Mouse (Mus musculus) heart, embryonic 13.5 days (tissue): ENCODE measurements around the gene Stub1. TPM values are rescaled to one million over a fixed set of nuclear protein-coding genes. Genes with fewer than 3 reads are reported as not detected.

Experiments used
- ATAC-seq: fragments of 200-750 bp; cut with Nextera tagmentation; 2 replicates; pipeline ENCODE4 v1.8.0; 2017; ENCODE audit warnings: moderate TSS enrichment; ENCODE audit not compliant: insufficient number of reproducible peaks, low FRiP score, low TSS enrichment; ENCODE audit errors: extremely low read depth
- H3K27ac ChIP-seq: fragments of 300-500 bp; sonication (generic); replicated peaks from 2 replicates; pipeline ENCODE4 v1.5.1; 2015; ENCODE audit warnings: moderate library complexity, mild to moderate bottlenecking, inconsistent platforms
- H3K27me3 ChIP-seq: fragments of 300-500 bp; sonication (generic); replicated peaks from 2 replicates; pipeline ENCODE4 v1.6.1; 2015; ENCODE audit warnings: mild to moderate bottlenecking, inconsistent platforms
- H3K36me3 ChIP-seq: fragments of 300-500 bp; sonication (generic); 2 replicates; pipeline ENCODE4 v1.6.1; 2015; ENCODE audit warnings: mild to moderate bottlenecking, inconsistent platforms
- H3K4me1 ChIP-seq: fragments of 300-500 bp; sonication (generic); 2 replicates; pipeline ENCODE4 v1.6.1; 2015; ENCODE audit warnings: inconsistent platforms
- H3K4me2 ChIP-seq: fragments of 300-500 bp; sonication (generic); 2 replicates; pipeline ENCODE4 v1.6.1; 2015; ENCODE audit warnings: inconsistent platforms, mild to moderate bottlenecking, moderate library complexity
- H3K4me3 ChIP-seq: fragments of 300-500 bp; sonication (generic); 2 replicates; pipeline ENCODE4 v1.5.1; 2015; ENCODE audit warnings: moderate library complexity, mild to moderate bottlenecking, inconsistent platforms
- H3K9ac ChIP-seq: fragments of 300-500 bp; sonication (generic); 2 replicates; pipeline ENCODE4 v1.6.1; 2015; ENCODE audit warnings: inconsistent platforms, mild to moderate bottlenecking, moderate library complexity
- H3K9me3 ChIP-seq: fragments of 300-500 bp; sonication (generic); 2 replicates; pipeline ENCODE4 v1.6.1; 2016; ENCODE audit warnings: inconsistent platforms
- WGBS: fragments of 180-500 bp; shearing (Covaris S2); methylation state at CpG from one replicate; pipeline ENCODE4 v1.1.7; 2015; ENCODE audit warnings: mixed read lengths; 5-methylcytosine and 5-hydroxymethylcytosine counted together
- polyA plus RNA-seq: library from polyadenylated mRNA; unstranded; fragments of >200 nt; fragmentation: Nextera tagmentation; extraction: Ambion mirVana; gene quantifications from 2 replicates; pipeline ENCODE4 v1.2.1, GENCODE M21; 2015

Gene Stub1
- polyA plus RNA-seq, 1 experiment from 2014 or later = 287 TPM

- peak overlapping the region; percentile 84 for H3K4me3 ChIP-seq
- peak overlapping the region; percentile 88 for H3K27ac ChIP-seq
- peak; percentile 23; the same call in 1 of the 2 replicates for ATAC-seq
- H3K4me1 ChIP-seq = peaks cover 22% of the 10 kb centered on the region
- peaks cover 72% of the 10 kb centered on the region for H3K36me3 ChIP-seq
- no peaks in the 10 kb centered on the region for H3K9me3 ChIP-seq
- H3K4me2 ChIP-seq = peak overlapping the region; percentile 88
- peak overlapping the region; percentile 95 for H3K9ac ChIP-seq
- WGBS = 1% methylated on average over 32 of the region's 38 CpGs
- no peaks in the 10 kb centered on the region for H3K27me3 ChIP-seq
These were observed 10.6 kb upstream of the Stub1 start for GRCm38 (mm10) chr17:25843636-25844395.

DNA sequence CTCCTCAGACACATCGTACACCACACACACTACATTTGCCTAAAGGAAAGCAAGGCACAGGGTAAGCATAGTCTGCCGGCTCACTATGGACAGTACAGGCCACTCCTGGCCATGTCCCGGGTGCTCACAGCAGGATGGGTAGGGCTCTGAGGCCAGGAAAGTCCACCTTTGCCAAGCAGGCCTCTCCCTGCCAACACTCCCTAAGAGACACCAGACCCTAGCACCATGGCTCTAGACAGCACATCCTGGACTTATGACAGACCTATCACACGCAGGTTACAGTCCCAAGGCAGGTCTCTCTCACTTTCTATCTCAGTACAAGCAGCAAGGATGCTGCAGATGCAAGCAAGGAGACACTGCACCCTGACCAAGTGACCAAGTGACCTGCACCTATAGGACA is 9.9 kb upstream of the Stub1 start:
- no peaks in the 10 kb centered on the region for H3K9me3 ChIP-seq
- H3K27ac ChIP-seq = peak overlapping the region; percentile 88; the same call in 1 of the 2 replicates
- peak overlapping the region; percentile 84 for H3K4me3 ChIP-seq
- H3K27me3 ChIP-seq = no peaks in the 10 kb centered on the region
- peaks cover 23% of the 10 kb centered on the region for H3K4me1 ChIP-seq
- H3K9ac ChIP-seq = peak overlapping the region; percentile 95
- 86% methylated on average over 4 of the region's 4 CpGs for WGBS
- ATAC-seq = no peak
- H3K36me3 ChIP-seq = peaks cover 72% of the 10 kb centered on the region
- peak overlapping the region; percentile 88 for H3K4me2 ChIP-seq

DNA sequence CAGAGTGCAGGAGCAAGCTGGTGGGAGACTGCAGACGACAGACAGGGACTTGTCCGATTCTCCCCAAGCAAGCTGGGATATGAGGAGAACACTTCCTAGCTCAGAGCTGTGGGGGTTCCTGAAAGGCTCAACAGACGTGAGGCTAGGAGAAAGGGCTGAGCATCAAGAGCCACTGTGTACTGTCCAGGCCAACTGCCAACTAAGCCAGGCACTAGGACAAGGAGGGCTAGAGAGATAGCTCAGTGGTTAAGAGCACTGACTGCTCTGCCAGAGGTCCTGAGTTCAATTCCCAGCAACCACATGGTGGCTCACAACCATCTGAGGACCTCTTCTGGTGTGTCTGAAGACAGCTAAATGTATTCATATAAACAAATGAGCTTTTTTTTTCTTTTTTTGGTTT is 9.3 kb upstream of the Stub1 start:
- Histone ChIP-seq H3K9me3 (no peaks in the 10 kb centered on the region), H3K4me3 (no peak overlapping the region), H3K4me1 (peaks cover 29% of the 10 kb centered on the region), H3K4me2 (no peak overlapping the region), H3K9ac (no peak overlapping the region), H3K27me3 (no peaks in the 10 kb centered on the region), H3K27ac (no peak overlapping the region), H3K36me3 (peaks cover 72% of the 10 kb centered on the region)
- ATAC-seq = no peak
- WGBS = 80% methylated on average over 3 of the region's 3 CpGs

- Histone ChIP-seq H3K4me1 (peaks cover 41% of the 10 kb centered on the region), H3K4me2 (no peak within 1 kb of the TSS), H3K9me3 (no peaks in the 10 kb centered on the region), H3K9ac (no peak within 1 kb of the TSS), H3K27ac (no peak within 1 kb of the TSS), H3K36me3 (peaks cover 63% of the 10 kb centered on the region), H3K27me3 (no peaks in the 10 kb centered on the region), H3K4me3 (no peak within 1 kb of the TSS)
- 89% methylated on average over 22 of the region's 22 CpGs for WGBS
- ATAC-seq = no peak
These were observed 8.1 kb upstream of the Stub1 start, which contains the start of gene Gm20683 for GRCm38 (mm10) chr17:25841117-25841880. Gene Gm20683 (minus strand): TSS chr17:25841763.

- 95% methylated on average over 6 of the region's 6 CpGs for WGBS
- peaks cover 62% of the 10 kb centered on the region for H3K36me3 ChIP-seq
These were observed 7.3 kb upstream of the Stub1 start for GRCm38 (mm10) chr17:25840519-25840918.

DNA sequence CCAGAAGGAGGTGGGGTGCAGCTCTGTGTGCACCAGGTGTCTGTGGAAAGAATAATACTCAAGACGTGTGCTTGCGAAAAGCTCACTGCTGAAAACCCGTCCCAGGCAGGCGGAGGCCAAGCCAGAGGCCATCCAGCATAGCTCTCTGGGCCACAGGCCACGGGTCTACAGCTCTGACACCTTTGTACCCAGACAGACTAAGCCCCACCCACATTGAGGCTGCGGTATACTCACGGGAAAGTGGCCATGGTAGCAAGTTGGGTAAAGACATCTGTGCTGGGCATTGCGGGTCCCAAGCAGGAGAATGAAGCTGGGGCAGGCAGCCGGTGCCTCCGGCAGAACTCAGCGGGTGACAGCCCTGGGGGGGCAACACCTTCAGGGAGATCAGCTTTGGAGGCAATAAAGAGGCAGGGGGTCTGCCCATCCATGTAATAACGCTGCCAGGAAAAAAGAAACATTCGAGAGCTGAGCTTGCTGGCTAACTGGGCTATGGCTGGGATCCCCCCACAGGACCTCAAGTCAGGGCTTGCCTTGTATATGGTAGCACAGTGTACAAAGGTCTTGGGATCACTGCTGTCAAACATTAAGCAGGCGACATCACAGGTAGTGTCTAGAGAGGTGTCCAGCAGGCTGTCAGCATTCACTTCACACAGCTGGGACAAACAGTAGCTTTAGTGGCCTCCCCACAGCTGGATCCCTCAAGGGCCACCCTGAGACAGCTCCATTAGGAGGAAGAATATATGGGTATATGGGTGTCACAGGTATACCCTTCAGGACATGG is 6.4 kb upstream of the Stub1 start:
- WGBS = 82% methylated on average over 14 of the region's 14 CpGs
- Histone ChIP-seq H3K9ac (no peak overlapping the region), H3K4me2 (no peak overlapping the region), H3K4me1 (peaks cover 53% of the 10 kb centered on the region), H3K27ac (no peak overlapping the region), H3K4me3 (no peak overlapping the region), H3K27me3 (no peaks in the 10 kb centered on the region), H3K36me3 (peaks cover 68% of the 10 kb centered on the region), H3K9me3 (no peaks in the 10 kb centered on the region)
- ATAC-seq = no peak

More at GRCm38 (mm10) chr17:25840519-25840918, 7.3 kb upstream of the Stub1 start:
- Histone ChIP-seq H3K9ac (no peak overlapping the region), H3K27ac (no peak overlapping the region), H3K9me3 (no peaks in the 10 kb centered on the region), H3K4me3 (no peak overlapping the region), H3K27me3 (no peaks in the 10 kb centered on the region), H3K4me1 (peaks cover 49% of the 10 kb centered on the region), H3K4me2 (no peak overlapping the region)
- no peak for ATAC-seq

DNA sequence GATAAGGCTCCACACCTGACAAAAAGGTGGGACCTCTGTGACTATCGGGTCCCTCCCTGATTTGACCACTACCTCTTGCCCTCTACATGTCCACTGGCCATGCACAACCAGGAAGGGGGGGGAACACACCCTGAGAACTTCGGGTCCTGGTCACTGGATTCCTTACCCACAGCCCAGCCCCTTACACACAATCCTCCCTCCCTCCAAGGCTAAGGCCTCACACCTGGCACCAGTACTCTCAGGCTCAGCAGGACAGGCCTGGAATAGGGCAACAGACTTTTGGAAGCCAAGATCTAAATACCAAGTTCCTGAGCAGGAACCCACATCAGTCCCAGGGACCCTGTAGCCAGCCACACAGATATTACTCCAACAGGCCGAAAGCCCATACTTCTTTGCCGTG is 5.7 kb upstream of the Stub1 start:
- Histone ChIP-seq H3K9me3 (no peaks in the 10 kb centered on the region), H3K36me3 (peaks cover 71% of the 10 kb centered on the region), H3K27ac (no peak overlapping the region), H3K9ac (0 out of 2 replicates have a peak overlapping the region, but pooled peaks have one; percentile 5), H3K27me3 (no peaks in the 10 kb centered on the region), H3K4me3 (no peak overlapping the region), H3K4me2 (no peak overlapping the region), H3K4me1 (peaks cover 58% of the 10 kb centered on the region)
- 79% methylated on average over 4 of the region's 4 CpGs for WGBS
- no peak for ATAC-seq

- ATAC-seq = no peak
- Histone ChIP-seq H3K4me1 (peaks cover 49% of the 10 kb centered on the region), H3K4me2 (peak overlapping the region; percentile 86), H3K27ac (peak overlapping the region; percentile 74), H3K9ac (peak overlapping the region; percentile 84), H3K9me3 (no peaks in the 10 kb centered on the region), H3K4me3 (peak overlapping the region; percentile 53; the same call in 1 of the 2 replicates), H3K36me3 (peaks cover 69% of the 10 kb centered on the region), H3K27me3 (no peaks in the 10 kb centered on the region)
- WGBS = 44% methylated on average over 3 of the region's 3 CpGs
These were observed 4.3 kb upstream of the Stub1 start for GRCm38 (mm10) chr17:25837533-25837932.

DNA sequence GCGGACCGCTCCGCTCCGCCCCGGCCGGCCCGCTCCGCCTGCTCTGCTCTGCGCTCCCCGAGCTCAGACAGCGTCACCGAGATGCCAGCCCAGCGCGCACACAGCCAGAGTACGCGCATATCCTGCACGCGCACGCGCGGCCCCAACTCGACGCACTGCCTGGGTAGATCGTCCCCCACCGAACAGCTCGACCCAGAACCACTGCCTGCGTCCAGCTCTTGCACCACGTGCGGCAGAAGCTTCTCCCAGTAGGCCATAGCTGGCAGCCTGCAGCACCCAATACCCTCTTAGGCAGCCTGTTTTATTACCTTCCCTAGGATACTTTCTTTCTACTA is 3.8 kb upstream of the Stub1 start, which contains the start of gene Rhbdl1:
Gene Rhbdl1 (minus strand): TSS at position 220 of the 335 bp plus-strand sequence.
- no peak for ATAC-seq
- Histone ChIP-seq H3K4me3 (peak within 1 kb of the TSS; percentile 53), H3K4me2 (peak within 1 kb of the TSS; percentile 86), H3K36me3 (peaks cover 64% of the 10 kb centered on the region), H3K27ac (peak within 1 kb of the TSS; percentile 74), H3K9me3 (no peaks in the 10 kb centered on the region), H3K9ac (peak within 1 kb of the TSS; percentile 84), H3K4me1 (peaks cover 51% of the 10 kb centered on the region), H3K27me3 (no peaks in the 10 kb centered on the region)
- 2% methylated on average over 29 of the region's 29 CpGs for WGBS

- Histone ChIP-seq H3K4me3 (peak overlapping the region; percentile 53), H3K4me2 (peak overlapping the region; percentile 86), H3K9me3 (no peaks in the 10 kb centered on the region), H3K27me3 (no peaks in the 10 kb centered on the region), H3K4me1 (peaks cover 56% of the 10 kb centered on the region), H3K27ac (peak overlapping the region; percentile 74), H3K9ac (peak overlapping the region; percentile 84), H3K36me3 (peaks cover 63% of the 10 kb centered on the region)
- ATAC-seq = no peak
- 20% methylated on average over 21 of the region's 23 CpGs for WGBS
These were observed 3.3 kb upstream of the Stub1 start for GRCm38 (mm10) chr17:25836397-25837075.
